ENCODE assay signal across 8 mouse cellular contexts in the genomic region with DNA sequence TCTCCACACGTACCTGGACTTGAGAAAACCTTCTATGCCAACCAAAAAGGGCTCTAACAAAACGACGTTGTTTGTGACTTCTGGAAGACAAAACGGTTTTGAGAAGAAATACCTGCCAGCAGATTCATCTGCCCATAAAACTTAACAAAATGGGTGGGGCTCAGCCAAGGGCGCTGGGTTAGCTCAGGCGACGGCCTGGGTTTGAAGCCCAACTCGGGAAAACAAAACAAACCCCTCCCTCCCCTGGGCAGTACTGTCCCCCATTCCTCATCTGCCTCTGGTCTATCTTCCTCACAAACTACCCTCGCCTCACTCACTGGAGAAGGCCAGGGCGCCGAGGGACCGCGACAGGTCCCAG. TPM values are rescaled to one million over a fixed set of nuclear protein-coding genes. Genes with fewer than 3 reads are reported as not detected.
DNase-seq lines count a peak whose midpoint lies in the region; ATAC-seq lines count a peak whose summit lies in the region.

No protein-coding gene starts in this region.

- WGBS in liver, embryonic 11.5 days, result under 1% methylated on average over 13 of the region's 13 CpGs

- peak overlapping the region; percentile 75 for H3K4me2 ChIP-seq in liver, embryonic 11.5 days

- H3K9me3 ChIP-seq in liver, embryonic 11.5 days (ENCODE audit: control insufficient read depth, low read length), result no peaks in the 10 kb centered on the region

- ATAC-seq in liver, embryonic 11.5 days (replicated peaks; ENCODE audit: low FRiP score), result peak; percentile 75

- DNase-seq in embryo, embryonic 10.5 days (ENCODE audit: low spot score), result peak; percentile 64
- DNase-seq in embryo, embryonic 10 days (ENCODE audit: low spot score), result no peak
- DNase-seq in urinary bladder, postnatal 14 days (ENCODE audit: low spot score), result peak; percentile 4
- no peak for DNase-seq in urinary bladder, postnatal 36 days (ENCODE audit: low spot score in 2 of 2)
- no peak for DNase-seq in liver, embryonic 11.5 days (ENCODE audit: low spot score)
- DNase-seq in adrenal gland, postnatal 4 days (ENCODE audit: low spot score in 2 of 2), result no peak
- no peak for DNase-seq in left cerebral cortex, adult 18-20 months (ENCODE audit: low spot score in 2 of 2)
- no peak for DNase-seq in thymus, postnatal 4 days

- H3K4me3 ChIP-seq in liver, embryonic 11.5 days (ENCODE audit: low read depth, low read length), result peak overlapping the region; percentile 88

- H3K36me3 ChIP-seq in liver, embryonic 11.5 days (ENCODE audit: control insufficient read depth, insufficient read depth, low read length), result 0 out of 2 replicates have a peak, but pooled peaks cover 2% of the 10 kb centered on the region

- peak overlapping the region; percentile 93 for H3K9ac ChIP-seq in liver, embryonic 11.5 days (ENCODE audit: low read depth, low read length)

- H3K27me3 ChIP-seq in liver, embryonic 11.5 days (replicated peaks; ENCODE audit: control insufficient read depth, insufficient read depth, low read length), result no peaks in the 10 kb centered on the region

- peaks cover 11% of the 10 kb centered on the region for H3K4me1 ChIP-seq in liver, embryonic 11.5 days (replicated peaks; ENCODE audit: control insufficient read depth, insufficient read depth, low read length)

- H3K27ac ChIP-seq in liver, embryonic 11.5 days (ENCODE audit: low read depth, low read length), result peak overlapping the region; percentile 79

RNA-seq across cellular contexts. Expression of a gene that starts 0.3 kb away (rescaled TPM):
- 76.5 and 88.3 TPM in 2 replicates for polyA plus RNA-seq in liver, embryonic 11.5 days (2014; fragmentation: Nextera tagmentation; extraction: Ambion mirVana)
- 10 to 100 TPM; 20.1 to 21.8 TPM for total RNA-seq in adrenal gland, postnatal 4 days (2021)
- total RNA-seq in left cerebral cortex, adult 18-20 months (2021), result under 1 TPM; 0.28 to 0.70 TPM

RNA-seq across cellular contexts. Expression of a gene that starts 0.4 kb away (rescaled TPM):
- 42.0 and 47.7 TPM in 2 replicates for polyA plus RNA-seq in liver, embryonic 11.5 days (2014; fragmentation: Nextera tagmentation; extraction: Ambion mirVana)
- total RNA-seq in adrenal gland, postnatal 4 days (2021), result 10 to 100 TPM; 10.5 to 10.7 TPM
- total RNA-seq in left cerebral cortex, adult 18-20 months (2021), result under 1 TPM; 0.33 to 0.53 TPM

RNA-seq across cellular contexts. Expression of a gene that starts 44.8 kb away (rescaled TPM):
- polyA plus RNA-seq in liver, embryonic 11.5 days (2014; fragmentation: Nextera tagmentation; extraction: Ambion mirVana), result 64.6 and 66.9 TPM in 2 replicates
- 10 to 100 TPM; 39.1 to 42.6 TPM for total RNA-seq in adrenal gland, postnatal 4 days (2021)
- total RNA-seq in left cerebral cortex, adult 18-20 months (2021), result 10 to 100 TPM; 29.8 to 31.9 TPM

RNA-seq across cellular contexts. Expression of a gene that starts 57.0 kb away (rescaled TPM):
- 21.5 and 25.3 TPM in 2 replicates for polyA plus RNA-seq in liver, embryonic 11.5 days (2014; fragmentation: Nextera tagmentation; extraction: Ambion mirVana)
- 10 to 100 TPM; 39.8 to 41.6 TPM for total RNA-seq in adrenal gland, postnatal 4 days (2021)
- total RNA-seq in left cerebral cortex, adult 18-20 months (2021), result 10 to 100 TPM; 53.3 to 61.3 TPM

Comparison
In these comparisons a context has a peak if more than half of its experiments do, and no peak if none do; other contexts are left out.
1. DNase-seq: peak in embryo, embryonic 10.5 days (single experiment) and urinary bladder, postnatal 14 days (single experiment); none in embryo, embryonic 10 days (single experiment), urinary bladder, postnatal 36 days (0 of 2), liver, embryonic 11.5 days (single experiment), adrenal gland, postnatal 4 days (0 of 2), left cerebral cortex, adult 18-20 months (0 of 2) and thymus, postnatal 4 days (single experiment).
2. RNA of a gene that starts 0.3 kb away (total RNA-seq): 20.1 to 21.8 TPM in adrenal gland, postnatal 4 days; 0.28 to 0.70 TPM in left cerebral cortex, adult 18-20 months; every median in the first group is over 10 times any median in the second.
3. RNA of a gene that starts 0.4 kb away (total RNA-seq): 10.5 to 10.7 TPM in adrenal gland, postnatal 4 days; 0.33 to 0.53 TPM in left cerebral cortex, adult 18-20 months; every median in the first group is over 4 times any median in the second.